Mouse (Mus musculus): Measurements from ENCODE around the gene Gramd1b. TPM values are rescaled to one million over a fixed set of nuclear protein-coding genes. Genes with fewer than 3 reads are reported as not detected.

The Gramd1b gene
- polyA plus RNA-seq, 1 experiment = 41.2 TPM

GRCm38 (mm10) chr9:40269880-40270279 lies 261.3 kb downstream of the Gramd1b start:
- TF ChIP-seq CTCF (IDR thresholded peaks at IDR 0.05; ENCODE audit: borderline replicate concordance, extremely low read depth, insufficient read depth, insufficient read length) (no peak), POLR2A (IDR thresholded peaks at IDR 0.05; ENCODE audit: borderline replicate concordance, extremely low read depth, insufficient read depth, insufficient read length, poor library complexity, severe bottlenecking) (no peak)
- DNase-seq (ENCODE audit: low read depth) = peak; percentile 55

GRCm38 (mm10) chr9:40269103-40269861 lies 261.9 kb downstream of the Gramd1b start, which contains the start of gene Scn3b:
Scn3b (plus strand) TSS chr9:40269217.
- TF ChIP-seq POLR2A (IDR thresholded peaks at IDR 0.05; ENCODE audit: borderline replicate concordance, extremely low read depth, insufficient read depth, insufficient read length, poor library complexity, severe bottlenecking) (peak; percentile 49; the same call in 1 of the 2 replicates), CTCF (IDR thresholded peaks at IDR 0.05; ENCODE audit: borderline replicate concordance, extremely low read depth, insufficient read depth, insufficient read length) (no peak)
- DNase-seq (ENCODE audit: low read depth) = peak; percentile 95

- no peak for DNase-seq (ENCODE audit: low read depth)
- TF ChIP-seq POLR2A (IDR thresholded peaks at IDR 0.05; ENCODE audit: borderline replicate concordance, extremely low read depth, insufficient read depth, insufficient read length, poor library complexity, severe bottlenecking) (no peak), CTCF (IDR thresholded peaks at IDR 0.05; ENCODE audit: borderline replicate concordance, extremely low read depth, insufficient read depth, insufficient read length) (no peak)
These were observed 262.5 kb downstream of the Gramd1b start for GRCm38 (mm10) chr9:40268748-40269102.

GRCm38 (mm10) chr9:40268040-40268747 lies 263.0 kb downstream of the Gramd1b start:
- TF ChIP-seq CTCF (IDR thresholded peaks at IDR 0.05; ENCODE audit: borderline replicate concordance, extremely low read depth, insufficient read depth, insufficient read length) (no peak), POLR2A (IDR thresholded peaks at IDR 0.05; ENCODE audit: borderline replicate concordance, extremely low read depth, insufficient read depth, insufficient read length, poor library complexity, severe bottlenecking) (no peak)
- DNase-seq (ENCODE audit: low read depth) = peak; percentile 59

GRCm38 (mm10) chr9:40263874-40264273 lies 267.3 kb downstream of the Gramd1b start:
- DNase-seq (ENCODE audit: low read depth) = no peak
- TF ChIP-seq POLR2A (IDR thresholded peaks at IDR 0.05; ENCODE audit: borderline replicate concordance, extremely low read depth, insufficient read depth, insufficient read length, poor library complexity, severe bottlenecking) (no peak), CTCF (IDR thresholded peaks at IDR 0.05; ENCODE audit: borderline replicate concordance, extremely low read depth, insufficient read depth, insufficient read length) (no peak)

GRCm38 (mm10) chr9:40252459-40252858 lies 278.7 kb downstream of the Gramd1b start:
- no peak for DNase-seq (ENCODE audit: low read depth)
- TF ChIP-seq CTCF (IDR thresholded peaks at IDR 0.05; ENCODE audit: borderline replicate concordance, extremely low read depth, insufficient read depth, insufficient read length) (no peak), POLR2A (IDR thresholded peaks at IDR 0.05; ENCODE audit: borderline replicate concordance, extremely low read depth, insufficient read depth, insufficient read length, poor library complexity, severe bottlenecking) (no peak)

GRCm38 (mm10) chr9:40249106-40249505 lies 282.1 kb downstream of the Gramd1b start:
- no peak for TF ChIP-seq POLR2A (IDR thresholded peaks at IDR 0.05; ENCODE audit: borderline replicate concordance, extremely low read depth, insufficient read depth, insufficient read length, poor library complexity, severe bottlenecking)
- TF ChIP-seq CTCF (IDR thresholded peaks at IDR 0.05; ENCODE audit: borderline replicate concordance, extremely low read depth, insufficient read depth, insufficient read length) = no peak
- no peak for DNase-seq (ENCODE audit: low read depth)

- peak; percentile 16 for DNase-seq (ENCODE audit: low read depth)
These were observed 284.5 kb downstream of the Gramd1b start for GRCm38 (mm10) chr9:40246702-40247101.

GRCm38 (mm10) chr9:40245974-40246665 lies 285.1 kb downstream of the Gramd1b start:
- DNase-seq (ENCODE audit: low read depth) = peak; percentile 55
- TF ChIP-seq POLR2A (IDR thresholded peaks at IDR 0.05; ENCODE audit: borderline replicate concordance, extremely low read depth, insufficient read depth, insufficient read length, poor library complexity, severe bottlenecking) (no peak), CTCF (IDR thresholded peaks at IDR 0.05; ENCODE audit: borderline replicate concordance, extremely low read depth, insufficient read depth, insufficient read length) (no peak)

More at GRCm38 (mm10) chr9:40246702-40247101, 284.5 kb downstream of the Gramd1b start:
- TF ChIP-seq POLR2A (IDR thresholded peaks at IDR 0.05; ENCODE audit: borderline replicate concordance, extremely low read depth, insufficient read depth, insufficient read length, poor library complexity, severe bottlenecking) (no peak), CTCF (IDR thresholded peaks at IDR 0.05; ENCODE audit: borderline replicate concordance, extremely low read depth, insufficient read depth, insufficient read length) (no peak)

GRCm38 (mm10) chr9:40245466-40245865 lies 285.7 kb downstream of the Gramd1b start:
- DNase-seq (ENCODE audit: low read depth) = no peak
- no peak for TF ChIP-seq CTCF (IDR thresholded peaks at IDR 0.05; ENCODE audit: borderline replicate concordance, extremely low read depth, insufficient read depth, insufficient read length)
- no peak for TF ChIP-seq POLR2A (IDR thresholded peaks at IDR 0.05; ENCODE audit: borderline replicate concordance, extremely low read depth, insufficient read depth, insufficient read length, poor library complexity, severe bottlenecking)

Other genes with a start within 250 kb of the Gramd1b start
- not detected in 2 replicates for gene Gm21915, start 139.2 kb upstream of the Gramd1b start, polyA plus RNA-seq (2012; rRNA removed)
- gene Clmp, start 154.6 kb upstream of the Gramd1b start, polyA plus RNA-seq (2012; rRNA removed) = 31.6 and 48.4 TPM in 2 replicates

Data from brain, embryonic 14.5 days (tissue).